Mouse (Mus musculus): ENCODE measurements at regions not wholly inside any gene's neighbourhood (a gene's known extent, or its start where the extent isn't known, plus 50 kb on each side); places are given as distances from the start of the nearest gene placed in this dataset.
"Not testable (repeated sequence)": the region's sequence is repeated elsewhere in the genome, so short reads cannot be mapped to it uniquely, and the experiment has no call there.

- DNase-seq (ENCODE audit: low read depth): no peak
Measured at GRCm38 (mm10) chr13:46032281-46032680, 67.5 kb upstream of the Atxn1 start.

GRCm38 (mm10) chr13:46026018-46026417 lies 61.2 kb upstream of the Atxn1 start:
- DNase-seq (ENCODE audit: low read depth): no peak

DNA sequence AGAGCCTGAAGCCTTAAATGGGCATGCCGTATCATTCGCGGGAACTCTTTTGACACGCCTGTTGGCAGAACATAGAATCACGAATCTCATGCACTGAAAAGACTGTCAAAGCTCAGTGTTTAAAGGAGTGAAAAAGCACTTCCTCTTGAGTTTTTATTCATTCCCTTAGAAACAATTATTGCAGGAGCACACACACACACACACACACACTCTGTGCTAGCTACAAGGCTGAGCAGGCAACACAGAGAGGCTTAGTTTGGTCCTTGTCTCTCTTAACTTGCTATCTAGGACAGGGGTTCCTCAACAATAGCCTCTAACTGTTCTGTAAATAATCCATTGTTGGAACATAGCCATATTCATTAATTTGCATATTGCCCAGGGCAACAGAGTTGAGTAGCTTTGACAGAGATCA lies 58.8 kb upstream of the Atxn1 start:
- no peak for DNase-seq (ENCODE audit: low read depth)

GRCm38 (mm10) chr13:46023187-46023586 lies 58.4 kb upstream of the Atxn1 start:
- no peak for DNase-seq (ENCODE audit: low read depth)

GRCm38 (mm10) chr13:46020945-46021835 lies 56.4 kb upstream of the Atxn1 start:
- no peak for DNase-seq (ENCODE audit: low read depth)

- no peak for DNase-seq (ENCODE audit: low read depth)
Measured at GRCm38 (mm10) chr13:46019431-46020166, 54.8 kb upstream of the Atxn1 start.

GRCm38 (mm10) chr13:46018903-46019430 lies 54.2 kb upstream of the Atxn1 start:
- no peak for DNase-seq (ENCODE audit: low read depth)

DNA sequence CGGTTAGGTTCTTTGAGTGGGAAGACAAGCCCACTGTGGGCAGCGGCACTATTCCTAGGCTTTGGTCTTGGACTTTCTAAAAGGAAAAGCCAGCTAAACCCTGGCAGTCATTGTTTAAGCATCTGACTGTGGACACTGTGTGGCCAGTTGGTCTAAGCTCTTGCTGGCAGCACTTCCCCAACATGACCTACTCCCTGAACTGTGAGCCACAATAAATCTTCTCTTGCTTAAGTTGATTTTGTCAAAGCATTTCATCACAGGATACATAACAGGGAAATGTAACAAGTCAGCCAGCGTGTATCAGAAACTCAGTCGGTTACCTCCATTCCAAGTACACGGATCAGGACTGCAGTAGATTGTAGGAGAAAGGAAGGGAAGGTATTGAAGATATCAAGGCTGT lies 52.9 kb upstream of the Atxn1 start:
- no peak for DNase-seq (ENCODE audit: low read depth)

GRCm38 (mm10) chr13:46017011-46017410 lies 52.2 kb upstream of the Atxn1 start:
- not testable (repeated sequence) for DNase-seq (ENCODE audit: low read depth)

GRCm38 (mm10) chr13:46015231-46015630 lies 50.4 kb upstream of the Atxn1 start:
- no peak for DNase-seq (ENCODE audit: low read depth)

- no peak for DNase-seq (ENCODE audit: low read depth)
Measured at GRCm38 (mm10) chr13:46014637-46015036, 49.8 kb upstream of the Atxn1 start.
